Mouse (Mus musculus) kidney, postnatal 0 days (tissue): ENCODE data around the gene Ankrd11. TPM values are rescaled to one million over a fixed set of nuclear protein-coding genes. Genes with fewer than 3 reads are reported as not detected.
A peak's percentile ranks its signal among the peaks of the same experiment; 100 is the strongest.
"Not testable (repeated sequence)": the region's sequence is repeated elsewhere in the genome, so short reads cannot be mapped to it uniquely, and the experiment has no call there.

Experiments
- ATAC-seq: fragments of 200-750 bp; cut with Nextera tagmentation; replicated peaks from 2 replicates; pipeline ENCODE4 v1.8.0; 2017; ENCODE audit warnings: low read depth, moderate number of reproducible peaks, moderate TSS enrichment, moderate library complexity; ENCODE audit not compliant: low FRiP score
- DNase-seq: peaks from one replicate; pipeline ENCODE4 v3.0.0-alpha.2; 2016; ENCODE audit warnings: low spot score
- H3K27ac ChIP-seq: fragments of 300-500 bp; sonication (generic); 2 replicates; pipeline ENCODE4 v1.5.1; 2014; ENCODE audit warnings: mild to moderate bottlenecking
- H3K27me3 ChIP-seq: fragments of 300-500 bp; sonication (generic); 2 replicates; pipeline ENCODE4 v1.6.1; 2014; ENCODE audit warnings: low read length, mixed read lengths; ENCODE audit not compliant: insufficient read depth
- H3K36me3 ChIP-seq: fragments of 300-500 bp; sonication (generic); 2 replicates; pipeline ENCODE4 v1.6.1; 2014; ENCODE audit warnings: low read length, mixed read lengths; ENCODE audit not compliant: insufficient read depth
- H3K4me1 ChIP-seq: fragments of 300-500 bp; sonication (generic); replicated peaks from 2 replicates; pipeline ENCODE4 v1.6.1; 2014; ENCODE audit warnings: antibody characterized with exemption, low read length, mixed read lengths; ENCODE audit not compliant: insufficient read depth
- H3K4me2 ChIP-seq: fragments of 300-500 bp; sonication (generic); 2 replicates; pipeline ENCODE4 v1.6.1; 2014; ENCODE audit warnings: mild to moderate bottlenecking, low read length, moderate library complexity, mixed read lengths
- H3K4me3 ChIP-seq: fragments of 300-500 bp; sonication (generic); replicated peaks from 2 replicates; pipeline ENCODE4 v1.5.1; 2014; ENCODE audit warnings: low read depth, low read length
- H3K9ac ChIP-seq: fragments of 300-500 bp; sonication (generic); 2 replicates; pipeline ENCODE4 v1.6.1; 2014; ENCODE audit warnings: low read depth, low read length
- H3K9me3 ChIP-seq: fragments of 300-500 bp; sonication (generic); replicated peaks from 2 replicates; pipeline ENCODE4 v1.6.1; 2016; ENCODE audit warnings: low read length, inconsistent platforms, mixed read lengths
- CTCF ChIP-seq: IDR thresholded peaks from 2 replicates; pipeline ENCODE4 v1.5.1; 2016; ENCODE audit warnings: antibody characterized with exemption, low read depth, mild to moderate bottlenecking, moderate library complexity
- WGBS: fragments of 180-500 bp; shearing (Covaris S2); extraction: QIAGEN DNeasy Blood & Tissue Kit; methylation state at CpG from one replicate; pipeline ENCODE4 v1.1.7; 2014; 5-methylcytosine and 5-hydroxymethylcytosine counted together
- polyA plus RNA-seq: library from polyadenylated mRNA; unstranded; fragments of >200 nt; fragmentation: Nextera tagmentation; extraction: Ambion mirVana; gene quantifications from 2 replicates; pipeline ENCODE4 v1.2.1, GENCODE M21; 2015

Ankrd11 gene
- polyA plus RNA-seq, 1 experiment from 2014 or later = 57.9 TPM

DNA sequence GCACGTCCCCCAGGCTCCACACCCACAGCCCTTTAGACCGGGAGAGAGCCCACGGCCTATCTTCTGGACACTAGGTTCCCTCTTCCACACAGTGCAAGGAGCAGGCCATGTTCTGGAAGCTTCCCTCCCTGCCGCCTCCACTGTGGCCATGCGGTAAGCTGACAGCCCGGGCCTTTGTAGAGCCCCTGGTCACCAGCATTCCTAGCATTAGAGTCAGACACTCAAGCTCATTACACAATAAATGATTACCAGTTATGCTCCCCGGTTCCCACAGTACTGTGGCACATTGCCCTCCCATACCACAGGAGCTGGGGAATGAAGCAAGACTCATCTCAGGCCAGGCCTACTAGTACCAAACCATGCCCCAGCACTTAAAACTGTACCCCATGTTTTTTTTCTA is 6.3 kb upstream of the Ankrd11 start:
- H3K36me3 ChIP-seq = no peaks in the 10 kb centered on the region
- peak; percentile 50 for ATAC-seq
- 68% methylated on average over 7 of the region's 7 CpGs for WGBS
- TF ChIP-seq CTCF = no peak
- no peak overlapping the region for H3K4me2 ChIP-seq
- H3K4me1 ChIP-seq = no peaks in the 10 kb centered on the region
- H3K27ac ChIP-seq = peak overlapping the region; percentile 88
- H3K9ac ChIP-seq = no peak overlapping the region
- H3K9me3 ChIP-seq = no peaks in the 10 kb centered on the region
- H3K27me3 ChIP-seq = no peaks in the 10 kb centered on the region
- no peak overlapping the region for H3K4me3 ChIP-seq
- DNase-seq = no peak

DNA sequence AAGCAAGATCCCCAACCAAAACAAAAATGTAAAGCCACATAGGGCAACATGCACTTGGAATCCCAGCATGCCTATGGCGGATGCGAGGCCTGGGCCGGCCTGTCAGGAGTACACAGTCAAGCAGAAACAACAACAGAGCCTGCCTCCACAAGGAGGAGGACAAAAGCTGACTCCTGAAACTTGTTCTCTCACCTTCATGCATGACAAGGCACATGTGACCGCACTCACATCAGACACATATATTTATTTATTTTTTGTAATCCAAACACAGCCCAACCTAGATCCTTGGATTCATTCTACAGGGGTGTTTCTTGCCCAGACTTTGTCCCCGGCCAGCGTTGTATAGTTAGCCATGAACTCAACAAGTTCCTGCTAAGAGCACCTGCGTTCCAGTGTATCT is 5.8 kb upstream of the Ankrd11 start:
- Histone ChIP-seq H3K27ac (peak overlapping the region; percentile 88), H3K36me3 (no peaks in the 10 kb centered on the region), H3K27me3 (no peaks in the 10 kb centered on the region), H3K9me3 (no peaks in the 10 kb centered on the region), H3K9ac (no peak overlapping the region), H3K4me2 (no peak overlapping the region), H3K4me1 (no peaks in the 10 kb centered on the region), H3K4me3 (no peak overlapping the region)
- ATAC-seq = peak; percentile 71
- 54% methylated on average over 7 of the region's 7 CpGs for WGBS
- peak; percentile 56 for DNase-seq
- peak; percentile 9; the same call in 1 of the 2 replicates for TF ChIP-seq CTCF

DNA sequence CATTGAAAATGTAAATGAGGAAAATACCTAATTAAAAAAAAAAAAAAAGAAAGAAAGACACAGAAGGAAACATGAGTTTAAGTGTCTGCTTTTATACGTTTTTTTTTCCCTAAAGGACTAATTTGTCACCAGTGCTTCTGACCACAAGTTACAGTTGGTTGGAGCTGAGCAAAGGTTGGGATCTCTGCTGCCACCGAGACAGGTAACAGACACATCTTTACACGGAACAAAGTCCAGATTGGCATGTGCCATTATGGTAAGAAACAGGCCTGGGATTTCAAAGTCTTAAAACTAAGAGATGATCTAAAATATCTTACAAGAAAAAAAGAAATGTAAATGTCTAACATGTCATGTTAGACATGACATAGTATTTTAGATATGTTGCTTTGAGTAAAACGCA is 4.6 kb upstream of the Ankrd11 start:
- Histone ChIP-seq H3K9me3 (no peaks in the 10 kb centered on the region), H3K27ac (peak overlapping the region; percentile 88; the same call in 1 of the 2 replicates), H3K36me3 (no peaks in the 10 kb centered on the region), H3K9ac (no peak overlapping the region), H3K4me1 (no peaks in the 10 kb centered on the region), H3K4me3 (no peak overlapping the region), H3K27me3 (no peaks in the 10 kb centered on the region), H3K4me2 (no peak overlapping the region)
- DNase-seq (no peak), ATAC-seq (no peak)
- 62% methylated on average over 4 of the region's 4 CpGs for WGBS
- no peak for TF ChIP-seq CTCF

DNA sequence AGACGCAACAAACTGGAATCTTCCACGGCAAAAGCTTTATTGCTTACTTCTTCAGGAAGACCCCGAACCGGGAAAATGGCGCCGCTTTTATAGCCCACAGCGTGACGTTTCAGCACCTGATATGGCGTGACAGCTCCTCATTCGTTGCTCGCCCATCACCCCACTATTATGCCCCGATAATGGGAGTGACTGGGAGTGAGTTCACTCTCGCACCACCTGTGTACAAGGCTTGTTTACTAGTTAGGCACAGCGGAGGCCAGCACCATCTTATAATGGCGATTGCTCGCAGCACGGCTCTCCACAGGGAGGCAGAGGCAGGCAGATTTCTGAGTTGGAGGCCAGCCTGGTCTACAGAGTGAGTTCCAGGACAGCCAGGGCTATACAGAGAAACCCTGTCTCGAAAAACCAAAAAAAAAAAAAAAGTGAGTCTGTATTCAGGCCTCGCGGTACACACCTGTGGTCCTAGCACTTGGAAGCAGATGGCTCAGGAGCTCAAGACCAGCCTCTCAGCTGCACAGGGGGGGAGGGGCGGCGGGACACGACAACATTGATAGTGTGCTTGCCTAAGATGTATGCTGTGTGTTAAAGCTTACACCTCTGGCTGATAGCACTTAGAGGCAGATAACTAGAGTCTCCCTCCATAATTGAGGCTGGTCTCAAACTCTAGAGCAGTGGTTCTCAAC is 2.8 kb upstream of the Ankrd11 start:
- H3K9ac ChIP-seq, H3K4me1 ChIP-seq, H3K4me3 ChIP-seq, H3K27ac ChIP-seq, ATAC-seq, H3K27me3 ChIP-seq, H3K4me2 ChIP-seq, H3K9me3 ChIP-seq, DNase-seq, H3K36me3 ChIP-seq: not testable (repeated sequence)
- WGBS = 90% methylated on average over 23 of the region's 23 CpGs

DNA sequence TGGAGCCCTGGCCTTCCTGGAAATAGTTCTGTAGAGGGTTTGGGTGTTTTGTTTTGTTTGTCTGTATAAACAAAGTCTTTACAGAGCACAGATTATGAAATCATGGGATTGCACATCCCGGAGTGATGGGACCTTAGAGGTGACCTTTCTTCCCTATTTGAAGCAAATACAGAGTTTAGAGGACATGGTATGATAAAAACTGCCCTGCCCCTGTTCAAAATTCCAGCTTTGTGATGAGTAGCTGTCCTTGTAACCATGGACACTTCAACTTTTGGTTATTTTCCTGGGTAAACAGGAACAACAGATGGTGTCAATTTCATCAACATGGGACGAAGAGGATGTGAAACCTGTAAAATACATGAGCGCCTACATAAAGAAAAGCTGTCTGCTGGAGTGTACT is 1.9 kb upstream of the Ankrd11 start:
- Histone ChIP-seq H3K9ac (no peak overlapping the region), H3K9me3 (no peaks in the 10 kb centered on the region), H3K36me3 (no peaks in the 10 kb centered on the region), H3K4me1 (peaks cover 18% of the 10 kb centered on the region), H3K27me3 (no peaks in the 10 kb centered on the region), H3K27ac (no peak overlapping the region), H3K4me3 (no peak overlapping the region), H3K4me2 (0 out of 2 replicates have a peak overlapping the region, but pooled peaks have one; percentile 58)
- no peak for ATAC-seq
- no peak for TF ChIP-seq CTCF
- WGBS = 78% methylated on average over 3 of the region's 3 CpGs
- DNase-seq = no peak

DNA sequence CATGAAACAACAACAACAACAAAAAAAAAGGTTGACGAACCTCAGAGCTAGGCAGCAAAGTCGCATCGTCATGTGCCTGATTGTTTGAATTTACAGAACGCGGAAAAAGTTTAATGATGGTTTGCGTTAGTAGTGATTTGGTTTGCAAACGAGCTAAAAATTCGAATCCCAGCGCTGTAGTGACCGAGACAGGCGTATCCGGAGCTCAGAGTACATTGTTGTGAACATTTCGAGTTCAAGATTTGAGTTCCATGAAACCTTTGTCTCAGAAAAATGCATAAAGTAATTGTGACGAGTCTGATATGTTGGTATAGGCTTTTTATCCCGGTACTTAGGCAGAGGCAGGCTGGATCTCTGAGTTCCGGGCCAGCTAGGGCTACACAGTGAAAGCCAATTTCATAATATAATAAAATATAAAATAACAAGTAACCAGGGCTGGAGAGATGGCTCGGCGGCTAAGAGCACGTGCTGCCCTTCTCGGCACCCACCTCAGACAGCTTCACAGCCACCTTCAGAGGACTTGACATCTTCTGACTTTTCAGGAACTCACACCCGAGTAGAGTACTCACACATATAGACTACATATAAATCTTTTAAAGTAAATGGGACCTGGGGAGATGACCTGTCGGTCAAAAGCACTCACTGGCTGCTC is 1.0 kb upstream of the Ankrd11 start:
- no peaks in the 10 kb centered on the region for H3K9me3 ChIP-seq
- no peaks in the 10 kb centered on the region for H3K27me3 ChIP-seq
- ATAC-seq (no peak), DNase-seq (no peak)
- peaks cover 18% of the 10 kb centered on the region for H3K4me1 ChIP-seq
- peak overlapping the region; percentile 99 for H3K4me3 ChIP-seq
- TF ChIP-seq CTCF = no peak
- H3K4me2 ChIP-seq = peak overlapping the region; percentile 58
- H3K27ac ChIP-seq = peak overlapping the region; percentile 99
- no peaks in the 10 kb centered on the region for H3K36me3 ChIP-seq
- WGBS = 9% methylated on average over 22 of the region's 22 CpGs
- peak overlapping the region; percentile 89 for H3K9ac ChIP-seq
